Mouse (Mus musculus): ENCODE measurements around the gene Asb3. TPM values are rescaled to one million over a fixed set of nuclear protein-coding genes. Genes with fewer than 3 reads are reported as not detected.
"Not testable (repeated sequence)": the region's sequence is repeated elsewhere in the genome, so short reads cannot be mapped to it uniquely, and the experiment has no call there.

The Asb3 gene
- total and polyA plus RNA-seq, 3 experiments, result 0.51 to 13.9 (median 9.9) TPM

DNA sequence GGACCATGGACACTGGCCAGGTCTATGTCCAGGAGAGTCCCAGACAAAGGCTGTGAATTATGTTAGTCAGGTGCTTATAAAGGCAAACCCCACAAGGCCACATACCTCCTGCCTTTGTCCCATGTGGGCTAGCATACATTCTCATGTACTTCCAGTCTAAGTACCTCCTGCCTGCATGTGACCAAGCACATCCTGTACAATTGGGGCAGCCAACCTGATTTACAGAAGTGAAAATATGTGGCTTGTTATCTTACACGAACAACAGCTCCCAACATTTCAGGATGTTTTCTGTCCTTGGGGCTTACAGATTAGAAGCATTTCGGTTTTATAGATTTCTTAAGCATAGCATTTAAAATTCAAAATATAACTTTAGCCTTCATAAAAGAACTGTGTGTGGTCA, 114.8 kb downstream of the Asb3 start:
- DNase-seq, result no peak

DNA sequence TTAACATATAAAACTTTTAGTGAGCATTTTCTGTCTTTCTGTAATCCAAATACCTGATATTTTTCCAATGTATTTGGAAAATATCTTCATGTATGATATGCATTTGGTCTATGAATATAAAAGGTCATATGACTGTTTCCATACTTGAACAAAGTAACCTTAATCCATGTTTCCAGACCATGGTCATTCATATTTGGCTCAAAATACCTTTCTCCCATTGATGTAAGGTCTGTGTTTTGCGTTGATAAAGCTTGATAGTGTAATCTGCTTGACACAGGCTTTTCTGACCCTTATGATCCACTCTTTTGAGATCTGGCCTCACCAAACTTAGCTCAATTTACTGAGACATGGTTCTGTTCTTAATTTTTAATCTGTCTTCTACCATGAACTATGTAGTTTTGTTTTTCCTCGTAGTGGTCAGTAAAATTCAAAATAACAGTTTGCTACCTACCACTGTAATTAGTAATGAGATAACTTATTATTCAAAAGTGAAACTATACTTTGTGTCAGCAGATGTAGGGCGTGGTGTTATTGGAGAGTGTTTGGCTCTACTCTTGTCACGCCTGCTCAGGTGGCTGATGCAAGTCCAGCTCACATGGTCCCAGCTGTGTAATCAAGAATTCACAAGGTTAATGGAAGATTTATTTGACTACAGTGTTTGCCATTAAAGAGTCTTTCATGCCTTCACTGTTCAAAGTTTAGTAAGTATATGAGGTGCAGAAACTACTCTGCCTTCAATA, 116.1 kb downstream of the Asb3 start:
- DNase-seq, result no peak

DNA sequence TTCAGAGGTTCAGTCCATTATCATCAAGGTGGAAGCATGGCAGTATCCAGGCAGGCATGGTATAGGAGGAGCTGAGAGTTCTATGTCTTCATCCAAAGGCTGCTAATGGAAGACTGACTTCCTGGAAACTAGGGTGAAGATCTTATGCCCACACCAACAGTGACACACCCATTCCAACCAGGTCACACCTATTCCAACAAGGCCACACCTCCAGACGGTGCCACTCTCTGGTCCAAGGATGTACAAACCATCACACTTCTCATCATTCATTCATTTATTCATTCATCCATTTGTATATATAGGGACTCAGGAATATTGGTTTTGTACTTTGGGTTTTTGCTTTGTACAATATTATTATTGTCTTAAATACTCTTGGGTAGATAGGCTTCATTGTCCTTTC, 124.5 kb downstream of the Asb3 start:
- DNase-seq, result not testable (repeated sequence)

DNA sequence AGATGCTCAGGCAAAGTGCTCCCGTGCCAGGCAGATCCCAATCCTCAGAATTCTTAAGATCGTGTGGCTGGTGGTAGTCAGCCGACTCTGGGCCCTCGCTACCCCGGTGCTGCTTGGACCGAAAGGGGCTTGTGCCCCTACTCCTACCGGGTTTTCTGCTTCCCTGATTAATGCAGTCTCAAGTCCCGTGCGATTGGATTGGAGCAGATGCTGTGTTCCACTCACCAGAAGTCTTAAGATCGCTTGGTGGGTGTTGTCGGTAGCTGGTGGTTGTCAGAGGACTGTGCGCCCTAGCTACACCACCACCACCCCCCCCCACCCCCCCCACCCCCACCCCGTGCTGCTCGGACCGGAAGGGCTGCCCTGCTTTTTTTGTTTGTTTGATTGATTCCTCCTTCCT, 132.2 kb downstream of the Asb3 start:
- DNase-seq, result not testable (repeated sequence)

DNA sequence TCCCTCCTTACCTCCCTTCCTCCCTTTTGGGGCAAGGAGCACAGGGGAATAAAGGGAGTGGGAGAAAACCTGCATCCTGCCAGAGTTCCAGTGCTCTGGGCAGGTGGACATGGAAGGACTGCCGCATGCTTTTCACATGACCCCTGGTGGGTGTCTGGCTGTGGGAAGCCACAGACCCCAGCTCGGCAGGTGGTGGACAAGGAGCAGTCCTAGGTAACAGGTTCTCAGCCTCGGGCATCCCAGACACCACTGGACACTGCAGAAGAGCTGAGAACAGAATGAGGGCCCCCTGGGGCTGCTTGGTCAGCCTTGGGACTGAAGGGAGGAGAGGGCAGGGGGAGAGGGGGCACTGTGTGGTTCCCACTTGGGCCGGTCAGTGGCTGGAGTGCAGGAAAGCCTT, 149.7 kb downstream of the Asb3 start:
- no peak for DNase-seq

DNA sequence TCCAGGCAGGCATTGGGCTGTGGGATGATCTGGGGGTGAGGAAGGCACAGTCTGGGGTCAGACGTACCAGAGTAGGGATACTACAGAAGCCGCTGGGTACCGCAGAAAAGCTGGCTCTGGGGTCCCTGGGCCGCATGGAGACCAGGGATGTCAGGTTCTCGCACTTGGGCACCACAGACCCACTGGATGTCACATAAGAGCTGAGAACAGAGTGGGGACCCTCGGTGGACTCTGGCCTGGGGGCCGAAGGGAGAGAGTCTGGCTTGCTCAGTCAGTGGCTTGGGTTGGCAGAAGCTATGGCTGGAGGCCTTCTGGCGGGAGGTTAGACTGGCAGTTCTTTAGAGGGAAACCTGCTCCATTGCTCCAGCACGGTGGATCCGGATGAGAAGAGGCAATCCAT, 204.8 kb downstream of the Asb3 start:
- no peak for DNase-seq

DNA sequence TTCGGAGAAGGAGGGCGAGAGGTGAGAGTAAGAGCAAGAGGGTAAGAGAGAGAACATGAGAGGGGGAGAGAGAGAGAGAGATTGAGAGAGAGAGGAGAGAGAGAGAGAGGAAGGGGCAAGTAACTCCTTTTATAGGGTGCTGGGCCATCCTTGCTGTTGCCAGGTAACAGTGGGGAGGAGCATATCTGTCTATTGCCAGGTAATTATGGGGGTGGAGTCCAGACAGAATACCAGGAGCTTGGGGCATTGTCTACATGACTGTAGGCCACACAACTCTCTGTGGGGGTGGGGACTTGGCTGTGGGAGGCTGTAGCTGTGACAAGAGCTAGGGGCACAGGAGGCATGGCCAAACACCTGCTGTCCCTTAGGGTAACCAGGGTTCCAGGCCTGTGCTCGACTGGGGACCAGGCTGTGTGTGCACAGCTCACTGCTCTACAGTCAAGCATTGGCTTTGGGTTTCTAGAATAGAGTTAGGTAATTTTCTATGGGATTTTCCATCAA, 205.3 kb downstream of the Asb3 start:
- no peak for DNase-seq

DNA sequence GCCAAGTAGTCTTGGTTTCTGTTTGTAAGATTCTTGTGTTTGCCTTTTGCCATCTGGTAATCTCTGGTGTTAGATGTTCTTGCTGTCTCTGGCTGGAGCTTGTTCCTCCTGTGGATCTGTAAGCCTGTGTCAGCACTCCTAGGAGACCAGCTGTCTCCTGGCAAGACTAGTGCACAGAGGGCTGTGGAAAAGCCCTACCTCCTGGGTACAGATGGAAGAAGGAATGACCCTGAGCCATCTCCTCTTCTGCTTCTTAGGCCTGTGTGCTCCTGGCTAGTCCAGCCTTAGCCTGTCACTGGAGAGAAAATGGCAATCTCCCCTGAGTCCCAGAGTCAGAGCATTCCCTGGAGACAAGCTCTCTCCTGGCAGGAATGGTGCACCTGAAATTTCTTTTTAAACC, 214.3 kb downstream of the Asb3 start:
- not testable (repeated sequence) for DNase-seq

DNA sequence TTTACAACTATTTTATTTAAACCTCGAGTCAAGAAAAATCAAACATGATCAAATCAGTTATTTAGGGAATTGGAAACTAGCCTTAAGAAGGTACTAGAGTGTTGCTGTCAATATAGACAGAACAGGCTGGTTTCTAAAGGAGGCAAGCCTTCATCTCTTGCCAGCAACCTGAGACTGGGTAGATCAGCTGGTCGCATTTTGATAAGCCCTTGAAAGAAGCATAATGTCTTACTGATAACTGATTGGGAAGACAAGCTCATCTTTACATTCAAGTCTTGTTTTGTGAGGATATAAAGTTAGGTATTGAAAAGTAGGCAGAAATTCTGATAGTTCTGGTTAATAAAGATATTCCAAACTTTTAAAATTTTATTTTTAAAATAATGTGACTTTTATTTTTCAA, 217.0 kb downstream of the Asb3 start:
- no peak for DNase-seq

DNA sequence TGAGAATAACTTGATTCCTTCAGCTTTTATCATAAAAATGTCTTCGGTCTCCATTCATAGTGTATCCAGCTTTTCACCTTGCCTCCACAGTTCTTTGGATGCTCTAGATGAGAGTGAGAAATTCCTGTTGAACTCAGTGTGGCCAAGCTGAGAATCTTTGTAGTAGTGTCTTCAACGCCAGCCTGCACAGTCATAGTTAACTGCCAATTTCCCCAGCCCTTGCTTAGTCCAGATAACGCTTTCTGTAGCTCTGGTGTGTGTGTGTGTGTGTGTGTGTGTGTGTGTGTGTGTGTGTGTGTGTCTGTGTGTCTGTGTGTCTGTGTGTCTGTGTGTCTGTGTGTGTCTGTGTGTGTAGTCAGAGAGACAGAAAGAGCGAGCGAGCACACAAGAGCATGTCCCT, 220.1 kb downstream of the Asb3 start:
- DNase-seq, result no peak

DNA sequence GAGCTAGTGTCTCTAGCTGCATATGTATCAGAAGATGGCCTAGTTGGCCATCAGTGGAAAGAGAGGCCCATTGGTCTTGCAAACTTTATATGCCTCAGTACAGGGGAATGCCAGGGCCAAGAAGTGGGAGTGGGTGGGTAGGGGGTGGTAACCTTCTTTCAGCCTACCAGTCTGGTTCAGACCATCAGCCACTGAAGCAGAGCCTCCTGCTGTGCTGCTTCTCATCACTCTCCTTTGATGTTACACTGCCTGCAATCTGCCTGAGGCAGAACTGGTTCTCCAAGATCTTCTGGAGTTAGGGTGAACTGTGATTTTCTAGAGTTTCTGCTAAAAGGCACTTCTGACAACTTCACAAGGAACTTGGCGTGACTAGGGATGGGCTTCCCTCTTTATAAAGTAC, 241.7 kb downstream of the Asb3 start:
- not testable (repeated sequence) for DNase-seq

DNA sequence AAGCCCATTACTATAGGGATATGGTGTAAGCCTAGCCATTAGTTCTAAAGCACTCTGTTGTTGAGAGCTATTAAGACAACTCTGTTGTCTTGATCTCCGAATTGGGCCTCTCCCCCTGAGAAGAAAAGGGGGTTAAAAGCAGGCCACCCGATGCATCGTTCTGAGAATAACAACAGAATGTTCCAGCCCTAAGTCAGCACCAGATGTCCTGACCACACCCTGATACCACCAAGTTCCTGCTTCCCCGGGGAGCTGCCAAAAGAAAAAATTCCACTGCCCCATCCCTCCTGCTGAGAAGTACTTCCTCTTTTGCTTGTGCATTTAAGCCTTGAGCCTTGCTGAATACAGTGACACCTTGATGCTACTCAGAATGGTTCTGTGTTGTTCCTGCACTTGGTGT, 248.5 kb downstream of the Asb3 start:
- not testable (repeated sequence) for DNase-seq

DNA sequence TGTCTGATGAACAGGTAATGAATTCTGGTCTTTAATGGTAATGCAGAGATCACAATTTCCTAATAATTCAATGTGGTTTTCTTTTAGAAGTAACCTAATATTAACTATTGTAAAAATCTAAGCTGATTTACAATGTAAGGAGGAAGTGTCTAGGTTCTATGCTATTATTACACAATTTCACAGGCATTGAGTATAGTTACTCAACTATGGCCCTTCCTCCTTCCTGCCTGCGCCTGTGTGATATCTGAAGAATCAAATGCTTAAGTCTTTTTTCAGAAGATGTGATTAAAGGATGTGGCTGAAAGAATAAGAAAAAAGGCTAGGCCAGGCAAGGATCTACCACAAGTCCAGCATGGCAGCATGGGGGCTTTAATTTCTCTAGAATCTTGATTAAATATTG, 249.6 kb downstream of the Asb3 start:
- DNase-seq, result not testable (repeated sequence)

DNA sequence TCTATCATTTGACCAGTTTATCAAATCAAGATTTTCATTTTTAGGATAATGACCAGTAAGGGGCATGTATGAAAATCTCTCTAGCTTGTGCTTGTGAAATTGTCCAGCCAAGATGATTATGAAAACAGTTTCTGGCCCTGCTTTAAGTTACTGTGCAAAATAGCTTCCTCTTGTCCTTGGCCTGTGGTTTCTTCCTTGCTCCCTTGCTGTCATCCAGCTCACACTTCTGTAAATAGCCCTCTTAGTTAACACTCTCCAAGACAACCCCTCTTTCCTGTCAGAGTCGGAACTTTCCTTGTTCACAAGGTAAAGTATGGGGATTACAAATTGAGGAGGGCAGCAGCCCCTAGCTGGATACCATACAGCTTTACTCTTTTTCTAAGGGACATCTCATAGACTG, 253.2 kb downstream of the Asb3 start:
- DNase-seq, result not testable (repeated sequence)

Other genes starting within 250 kb of the Asb3 start
- gene Acyp2, start 235.8 kb upstream of the Asb3 start, total RNA-seq (2021), result 10 to 100 TPM; 25.9 to 37.1 TPM
- 3.9 TPM in 2 replicates for gene Acyp2, start 235.8 kb upstream of the Asb3 start, polyA plus RNA-seq (2012; rRNA removed)
- 10 to 100 TPM; 52.1 to 65.0 TPM for gene Psme4, start 113.7 kb upstream of the Asb3 start, total RNA-seq (2021)
- 3.2 and 3.7 TPM in 2 replicates for gene Psme4, start 113.7 kb upstream of the Asb3 start, polyA plus RNA-seq (2012; rRNA removed)
- gene Gpr75, start 58 bp upstream of the Asb3 start, total RNA-seq (2021), result 1 to 10 TPM; 1.2 to 1.5 TPM
- 0.63 and 0.76 TPM in 2 replicates for gene Gpr75, start 58 bp upstream of the Asb3 start, polyA plus RNA-seq (2012; rRNA removed)
- 10 to 100 TPM; 56.3 to 66.0 TPM for gene Erlec1, start 68.9 kb downstream of the Asb3 start, total RNA-seq (2021)
- gene Erlec1, start 68.9 kb downstream of the Asb3 start, polyA plus RNA-seq (2012; rRNA removed), result 16.9 and 20.1 TPM in 2 replicates
- gene Chac2, start 100.9 kb downstream of the Asb3 start, total RNA-seq (2021), result 10 to 100 TPM in 1 of 2 experiments, 1 to 10 TPM in 1; 8.6 to 12.3 TPM
- gene Chac2, start 100.9 kb downstream of the Asb3 start, polyA plus RNA-seq (2012; rRNA removed), result 1.2 and 2.3 TPM in 2 replicates

Data from adrenal gland, adult 2 months (tissue).